Mouse (Mus musculus) midbrain, postnatal 0 days (tissue): Measurements from ENCODE around the gene Zfp867. TPM values are rescaled to one million over a fixed set of nuclear protein-coding genes. Genes with fewer than 3 reads are reported as not detected.

Experiments used
- ATAC-seq: fragments of 200-750 bp; cut with Nextera tagmentation; 2 replicates; pipeline ENCODE4 v1.8.0; 2017; ENCODE audit warnings: moderate number of reproducible peaks, mild to moderate bottlenecking, moderate TSS enrichment, moderate library complexity; ENCODE audit not compliant: low FRiP score
- DNase-seq: peaks from one replicate; pipeline ENCODE4 v3.0.0-alpha.2; 2015; ENCODE audit warnings: low spot score
- H3K27ac ChIP-seq: fragments of 300-500 bp; sonication (generic); 2 replicates; pipeline ENCODE4 v1.5.1; 2014; ENCODE audit warnings: low read depth, mild to moderate bottlenecking, low read length, mixed read lengths
- H3K27me3 ChIP-seq: fragments of 300-500 bp; sonication (generic); 2 replicates; pipeline ENCODE4 v1.6.1; 2014; ENCODE audit warnings: low read length, control low read depth, mixed read lengths; ENCODE audit not compliant: insufficient read depth
- H3K36me3 ChIP-seq: fragments of 300-500 bp; sonication (generic); 2 replicates; pipeline ENCODE4 v1.6.1; 2014; ENCODE audit warnings: low read length, control low read depth, mixed read lengths; ENCODE audit not compliant: insufficient read depth
- H3K4me1 ChIP-seq: fragments of 300-500 bp; sonication (generic); 2 replicates; pipeline ENCODE4 v1.6.1; 2014; ENCODE audit warnings: mild to moderate bottlenecking, control low read depth, antibody characterized with exemption, low read length, mixed read lengths; ENCODE audit not compliant: insufficient read depth
- H3K4me2 ChIP-seq: fragments of 300-500 bp; sonication (generic); 2 replicates; pipeline ENCODE4 v1.6.1; 2014; ENCODE audit warnings: low read depth, mild to moderate bottlenecking, low read length, mixed read lengths; ENCODE audit not compliant: poor library complexity, severe bottlenecking
- H3K4me3 ChIP-seq: fragments of 300-500 bp; sonication (generic); 2 replicates; pipeline ENCODE4 v1.5.1; 2014; ENCODE audit warnings: low read depth, mild to moderate bottlenecking, low read length, moderate library complexity
- H3K9ac ChIP-seq: fragments of 300-500 bp; sonication (generic); replicated peaks from 2 replicates; pipeline ENCODE4 v1.6.1; 2014; ENCODE audit warnings: mild to moderate bottlenecking, low read length, moderate library complexity, mixed read lengths; ENCODE audit not compliant: poor library complexity, severe bottlenecking
- H3K9me3 ChIP-seq: fragments of 300-500 bp; sonication (generic); 2 replicates; pipeline ENCODE4 v1.6.1; 2016; ENCODE audit warnings: low read length, control low read depth
- CTCF ChIP-seq: IDR thresholded peaks from 2 replicates; pipeline ENCODE4 v1.5.1; 2016; ENCODE audit warnings: antibody characterized with exemption, mild to moderate bottlenecking
- WGBS: fragments of 180-500 bp; shearing (Covaris S2); extraction: QIAGEN DNeasy Blood & Tissue Kit; methylation state at CpG from one replicate; pipeline ENCODE4 v1.1.7; 2014; 5-methylcytosine and 5-hydroxymethylcytosine counted together
- polyA plus RNA-seq: library from polyadenylated mRNA; unstranded; fragments of >200 nt; fragmentation: Nextera tagmentation; extraction: Ambion mirVana; gene quantifications from 2 replicates; pipeline ENCODE4 v1.2.1, GENCODE M21; 2015
- total RNA-seq: library from RNA; depleted of rRNA; stranded (reverse); fragments of >200 nt; gene quantifications from 2 replicates; pipeline ENCODE4 v1.2.3, GENCODE M21; 2014

The Zfp867 gene
- total and polyA plus RNA-seq, 2 experiments from 2014 or later = 6.4 to 7.6 TPM

GRCm38 (mm10) chr11:59429959-59430358 lies 42.3 kb downstream of the Zfp867 start:
- ATAC-seq = no peak
- no peak for TF ChIP-seq CTCF
- H3K4me3 ChIP-seq = no peak overlapping the region
- DNase-seq = no peak
- no peak overlapping the region for H3K9ac ChIP-seq
- no peak overlapping the region for H3K27ac ChIP-seq
- H3K27me3 ChIP-seq = no peaks in the 10 kb centered on the region
- peaks cover 52% of the 10 kb centered on the region for H3K36me3 ChIP-seq
- no peaks in the 10 kb centered on the region for H3K4me1 ChIP-seq
- H3K9me3 ChIP-seq = no peaks in the 10 kb centered on the region
- 79% methylated on average over 1 of the region's 1 CpGs for WGBS
- no peak overlapping the region for H3K4me2 ChIP-seq

- Histone ChIP-seq H3K4me1 (no peaks in the 10 kb centered on the region), H3K4me3 (no peak overlapping the region), H3K9me3 (no peaks in the 10 kb centered on the region), H3K4me2 (no peak overlapping the region), H3K36me3 (peaks cover 60% of the 10 kb centered on the region), H3K9ac (no peak overlapping the region), H3K27me3 (no peaks in the 10 kb centered on the region), H3K27ac (no peak overlapping the region)
- no peak for DNase-seq
- WGBS = 93% methylated on average over 9 of the region's 9 CpGs
- TF ChIP-seq CTCF = no peak
- no peak for ATAC-seq
Measured at GRCm38 (mm10) chr11:59428057-59428660, 44.1 kb downstream of the Zfp867 start.

- DNase-seq (peak; percentile 50), ATAC-seq (no peak)
- no peak overlapping the region for H3K4me2 ChIP-seq
- no peaks in the 10 kb centered on the region for H3K4me1 ChIP-seq
- H3K9ac ChIP-seq = no peak overlapping the region
- no peaks in the 10 kb centered on the region for H3K27me3 ChIP-seq
- no peak overlapping the region for H3K27ac ChIP-seq
- WGBS = 59% methylated on average over 7 of the region's 7 CpGs
- peaks cover 68% of the 10 kb centered on the region for H3K36me3 ChIP-seq
- H3K9me3 ChIP-seq = no peaks in the 10 kb centered on the region
- TF ChIP-seq CTCF = peak; percentile 57
- no peak overlapping the region for H3K4me3 ChIP-seq
Measured at GRCm38 (mm10) chr11:59425671-59426101, 46.6 kb downstream of the Zfp867 start.

- peaks cover 87% of the 10 kb centered on the region for H3K36me3 ChIP-seq
- no peaks in the 10 kb centered on the region for H3K27me3 ChIP-seq
- H3K27ac ChIP-seq = no peak overlapping the region
- H3K4me3 ChIP-seq = no peak overlapping the region
- no peaks in the 10 kb centered on the region for H3K4me1 ChIP-seq
- WGBS = 88% methylated on average over 5 of the region's 5 CpGs
- no peak for DNase-seq
- H3K4me2 ChIP-seq = no peak overlapping the region
- ATAC-seq = no peak
- H3K9me3 ChIP-seq = no peaks in the 10 kb centered on the region
- H3K9ac ChIP-seq = no peak overlapping the region
- no peak for TF ChIP-seq CTCF
Measured at GRCm38 (mm10) chr11:59423010-59423588, 49.2 kb downstream of the Zfp867 start.

- H3K9ac ChIP-seq = no peak overlapping the region
- peaks cover 79% of the 10 kb centered on the region for H3K36me3 ChIP-seq
- no peak for TF ChIP-seq CTCF
- DNase-seq (no peak), ATAC-seq (no peak)
- H3K4me1 ChIP-seq = no peaks in the 10 kb centered on the region
- H3K9me3 ChIP-seq = no peaks in the 10 kb centered on the region
- 98% methylated on average over 2 of the region's 2 CpGs for WGBS
- no peak overlapping the region for H3K4me2 ChIP-seq
- no peak overlapping the region for H3K27ac ChIP-seq
- H3K4me3 ChIP-seq = no peak overlapping the region
- no peaks in the 10 kb centered on the region for H3K27me3 ChIP-seq
Measured at GRCm38 (mm10) chr11:59421967-59422366, 50.3 kb downstream of the Zfp867 start.

- no peak for TF ChIP-seq CTCF
- Histone ChIP-seq H3K27ac (no peak overlapping the region), H3K9me3 (no peaks in the 10 kb centered on the region), H3K27me3 (no peaks in the 10 kb centered on the region), H3K4me1 (no peaks in the 10 kb centered on the region), H3K4me2 (no peak overlapping the region), H3K4me3 (no peak overlapping the region), H3K36me3 (peaks cover 74% of the 10 kb centered on the region), H3K9ac (no peak overlapping the region)
- no peak for DNase-seq
- WGBS = 90% methylated on average over 8 of the region's 8 CpGs
- no peak for ATAC-seq
Measured at GRCm38 (mm10) chr11:59421436-59421835, 50.8 kb downstream of the Zfp867 start.
